Comparison of ENCODE assay signal across 9 mouse cellular contexts in the genomic region with DNA sequence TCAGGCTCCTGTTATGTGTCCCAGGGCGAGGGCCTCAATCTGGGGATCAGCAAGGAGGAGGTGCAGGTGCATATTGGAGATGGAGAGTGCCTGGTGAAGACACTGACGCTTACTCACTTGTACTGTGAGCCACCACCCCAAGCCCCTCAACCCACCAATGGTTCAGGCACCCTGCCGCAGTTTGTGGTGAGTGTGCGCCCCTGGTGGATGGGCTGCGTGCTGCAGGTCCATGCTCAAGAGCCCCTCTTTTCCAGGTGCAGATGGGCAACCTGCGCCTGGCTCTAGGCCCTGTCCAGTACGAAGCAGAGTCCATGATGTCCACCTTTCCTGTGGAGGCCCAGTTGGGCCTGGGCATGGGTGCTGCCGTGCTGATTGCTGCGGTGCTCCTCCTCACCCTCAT. TPM values are rescaled to one million over a fixed set of nuclear protein-coding genes. Genes with fewer than 3 reads are reported as not detected.
DNase-seq lines count a peak whose midpoint lies in the region; ATAC-seq and TF ChIP-seq lines count a peak whose summit lies in the region.
"Had no signal": no experiment of that assay in that cellular context is flagged by ENCODE, and none has a peak within 500 bp of the region (broad histone marks: within the 10 kb centered on the region; RNA-seq: fewer than 3 reads in every experiment).

No protein-coding gene starts in this region.

- no peak overlapping the region for H3K27ac ChIP-seq in bone marrow, adult 2 months (ENCODE audit: control insufficient read depth, insufficient read depth, low read depth, low read length, poor library complexity)

- intact Hi-C loops in left cerebral cortex, postnatal 14 days (cut with DNase I): no loop called here

- no peak for TF ChIP-seq POLR2A in bone marrow, adult 2 months (IDR thresholded peaks at IDR 0.05; ENCODE audit: borderline replicate concordance, control insufficient read depth, low read depth, low read length)

- TF ChIP-seq CTCF in bone marrow, adult 2 months (IDR thresholded peaks at IDR 0.05; ENCODE audit: control insufficient read depth, insufficient read depth, low read length): peak; percentile 48; the same call in 1 of the 2 replicates

- DNase-seq in CD4-positive, CD25-positive, alpha-beta regulatory T cell, adult 2 months (ENCODE audit: low read depth, low spot score): peak; percentile 38
- peak; percentile 49 to 52 for DNase-seq in kidney, postnatal 4 days
- DNase-seq in kidney, adult 9 months: no peak
- peak; percentile 16 for DNase-seq in naive thymus-derived CD4-positive, alpha-beta T cell, adult 2 months (ENCODE audit: low read depth)
- no peak for DNase-seq in layer of hippocampus, postnatal 14 days (ENCODE audit: low spot score in 2 of 2)
- DNase-seq in left cerebral cortex, postnatal 14 days (ENCODE audit: low spot score in 2 of 2): no peak
- DNase-seq: midbrain, embryonic 14.5 days had no signal

- ATAC-seq in CD4-positive, CD25-positive, alpha-beta regulatory T cell, adult 4 months: no peak

- H3K4me3 ChIP-seq in bone marrow, adult 2 months (replicated peaks; ENCODE audit: control insufficient read depth, low read depth, low read length): no peak overlapping the region

- H3K4me1 ChIP-seq in bone marrow, adult 2 months (ENCODE audit: control insufficient read depth, insufficient read depth, low read length): peaks cover 6% of the 10 kb centered on the region

- WGBS in bone marrow, adult 2 months: 71% methylated on average over 9 of the region's 9 CpGs

RNA-seq across cellular contexts. Expression of a gene that starts 6.9 kb away (rescaled TPM):
- 1 to 10 TPM in 1 of 2 experiments, under 1 TPM in 1; 0.12 to 3.4 TPM for polyA plus RNA-seq in CD4-positive, CD25-positive, alpha-beta regulatory T cell, adult 4 months (2017; shearing (Covaris generic))
- 26.5 and 49.6 TPM in 2 replicates for polyA plus RNA-seq in bone marrow, adult 2 months (2011; ENCODE audit: insufficient read depth, insufficient read length, low replicate concordance, missing spikeins)
- total RNA-seq in layer of hippocampus, postnatal 14 days (2021): 1 to 10 TPM; 7.0 to 7.8 TPM
- 1 to 10 TPM; 5.8 to 7.0 TPM for total RNA-seq in left cerebral cortex, postnatal 14 days (2021)

RNA-seq across cellular contexts. Expression of a gene that starts 10.4 kb away (rescaled TPM):
- polyA plus RNA-seq in CD4-positive, CD25-positive, alpha-beta regulatory T cell, adult 4 months (2017; shearing (Covaris generic)): not detected
- polyA plus RNA-seq in bone marrow, adult 2 months (2011; ENCODE audit: insufficient read depth, insufficient read length, low replicate concordance, missing spikeins): 0.32 TPM in 1 of 2 replicates, not detected in the other
- total RNA-seq in layer of hippocampus, postnatal 14 days (2021): 10 to 100 TPM; 21.9 to 23.5 TPM
- total RNA-seq in left cerebral cortex, postnatal 14 days (2021): 10 to 100 TPM in 1 of 2 experiments, 1 to 10 TPM in 1; 9.9 to 13.4 TPM

RNA-seq across cellular contexts. Expression of a gene that starts 19.4 kb away (rescaled TPM):
- polyA plus RNA-seq in CD4-positive, CD25-positive, alpha-beta regulatory T cell, adult 4 months (2017; shearing (Covaris generic)): 100 to 1,000 TPM; 146 to 173 TPM
- polyA plus RNA-seq in bone marrow, adult 2 months (2011; ENCODE audit: insufficient read depth, insufficient read length, low replicate concordance, missing spikeins): 56.6 and 111 TPM in 2 replicates
- 100 to 1,000 TPM; 166 TPM for total RNA-seq in layer of hippocampus, postnatal 14 days (2021)
- total RNA-seq in left cerebral cortex, postnatal 14 days (2021): 100 to 1,000 TPM; 167 to 178 TPM

RNA-seq across cellular contexts. Expression of a gene that starts 19.6 kb away (rescaled TPM):
- polyA plus RNA-seq in CD4-positive, CD25-positive, alpha-beta regulatory T cell, adult 4 months (2017; shearing (Covaris generic)): 100 to 1,000 TPM; 214 to 239 TPM
- 47.8 and 107 TPM in 2 replicates for polyA plus RNA-seq in bone marrow, adult 2 months (2011; ENCODE audit: insufficient read depth, insufficient read length, low replicate concordance, missing spikeins)
- 100 to 1,000 TPM; 100 to 103 TPM for total RNA-seq in layer of hippocampus, postnatal 14 days (2021)
- total RNA-seq in left cerebral cortex, postnatal 14 days (2021): 100 to 1,000 TPM in 1 of 2 experiments, 10 to 100 TPM in 1; 94.7 to 109 TPM

RNA-seq across cellular contexts. Expression of a gene that starts 50.9 kb away (rescaled TPM):
- 10 to 100 TPM; 23.3 to 44.3 TPM for polyA plus RNA-seq in CD4-positive, CD25-positive, alpha-beta regulatory T cell, adult 4 months (2017; shearing (Covaris generic))
- 12.6 and 17.6 TPM in 2 replicates for polyA plus RNA-seq in bone marrow, adult 2 months (2011; ENCODE audit: insufficient read depth, insufficient read length, low replicate concordance, missing spikeins)
- total RNA-seq in layer of hippocampus, postnatal 14 days (2021): 10 to 100 TPM; 15.7 to 16.1 TPM
- 10 to 100 TPM; 14.8 to 14.9 TPM for total RNA-seq in left cerebral cortex, postnatal 14 days (2021)

Comparison
In these comparisons a context has a peak if more than half of its experiments do, and no peak if none do; other contexts are left out.
1. DNase-seq: peak in CD4-positive, CD25-positive, alpha-beta regulatory T cell, adult 2 months (single experiment), kidney, postnatal 4 days (2 of 2) and naive thymus-derived CD4-positive, alpha-beta T cell, adult 2 months (single experiment); none in kidney, adult 9 months (single experiment), layer of hippocampus, postnatal 14 days (0 of 2) and left cerebral cortex, postnatal 14 days (0 of 2).